Mouse (Mus musculus) limb, embryonic 15.5 days (tissue): ENCODE data around the gene Hdgf. TPM values are rescaled to one million over a fixed set of nuclear protein-coding genes. Genes with fewer than 3 reads are reported as not detected.

ENCODE experiments used
- ATAC-seq: fragments of 200-750 bp; cut with Nextera tagmentation; 2 replicates; pipeline ENCODE4 v1.8.0; 2017; ENCODE audit warnings: low read depth, moderate TSS enrichment; ENCODE audit not compliant: insufficient number of reproducible peaks, low FRiP score, low TSS enrichment
- H3K27ac ChIP-seq: fragments of 300-500 bp; sonication (generic); 2 replicates; pipeline ENCODE4 v1.5.1; 2015; ENCODE audit warnings: moderate library complexity, mild to moderate bottlenecking, inconsistent platforms
- H3K27me3 ChIP-seq: fragments of 300-500 bp; sonication (generic); 2 replicates; pipeline ENCODE4 v1.6.1; 2015; ENCODE audit warnings: inconsistent platforms
- H3K36me3 ChIP-seq: fragments of 300-500 bp; sonication (generic); 2 replicates; pipeline ENCODE4 v1.6.1; 2015; ENCODE audit warnings: inconsistent platforms
- H3K4me1 ChIP-seq: fragments of 300-500 bp; sonication (generic); 2 replicates; pipeline ENCODE4 v1.6.1; 2015; ENCODE audit warnings: inconsistent platforms
- H3K4me2 ChIP-seq: fragments of 300-500 bp; sonication (generic); 2 replicates; pipeline ENCODE4 v1.6.1; 2015; ENCODE audit warnings: mild to moderate bottlenecking, inconsistent platforms
- H3K4me3 ChIP-seq: fragments of 300-500 bp; sonication (generic); 2 replicates; pipeline ENCODE4 v1.5.1; 2015; ENCODE audit warnings: mild to moderate bottlenecking, inconsistent platforms
- H3K9ac ChIP-seq: fragments of 300-500 bp; sonication (generic); 2 replicates; pipeline ENCODE4 v1.6.1; 2015; ENCODE audit warnings: inconsistent platforms
- H3K9me3 ChIP-seq: fragments of 300-500 bp; sonication (generic); 2 replicates; pipeline ENCODE4 v1.6.1; 2016; ENCODE audit warnings: inconsistent platforms
- WGBS: fragments of 180-500 bp; shearing (Covaris S2); methylation state at CpG from one replicate; pipeline ENCODE4 v1.1.7; 2015; 5-methylcytosine and 5-hydroxymethylcytosine counted together
- polyA plus RNA-seq: library from polyadenylated mRNA; unstranded; fragments of >200 nt; fragmentation: Nextera tagmentation; extraction: Ambion mirVana; gene quantifications from 2 replicates; pipeline ENCODE4 v1.2.1, GENCODE M21; 2015

The Hdgf gene
- polyA plus RNA-seq, 1 experiment from 2014 or later: 241 TPM

- peaks cover 37% of the 10 kb centered on the region for H3K4me1 ChIP-seq
- H3K27me3 ChIP-seq: no peaks in the 10 kb centered on the region
- ATAC-seq: no peak
- no peaks in the 10 kb centered on the region for H3K9me3 ChIP-seq
- no peak overlapping the region for H3K9ac ChIP-seq
- no peak overlapping the region for H3K27ac ChIP-seq
- H3K4me2 ChIP-seq: no peak overlapping the region
- peaks cover 61% of the 10 kb centered on the region for H3K36me3 ChIP-seq
- no peak overlapping the region for H3K4me3 ChIP-seq
- 65% methylated on average over 4 of the region's 4 CpGs for WGBS
These were observed 28.4 kb downstream of the Hdgf start for GRCm38 (mm10) chr3:87934501-87934900.

- WGBS: 74% methylated on average over 4 of the region's 4 CpGs
- Histone ChIP-seq H3K4me1 (peaks cover 37% of the 10 kb centered on the region), H3K27me3 (no peaks in the 10 kb centered on the region), H3K9me3 (no peaks in the 10 kb centered on the region), H3K4me3 (no peak overlapping the region), H3K27ac (no peak overlapping the region), H3K9ac (no peak overlapping the region), H3K36me3 (peaks cover 68% of the 10 kb centered on the region), H3K4me2 (no peak overlapping the region)
- ATAC-seq: no peak
These were observed 29.1 kb downstream of the Hdgf start for GRCm38 (mm10) chr3:87935201-87935600.

GRCm38 (mm10) chr3:87935776-87936175 is 29.7 kb downstream of the Hdgf start:
- Histone ChIP-seq H3K36me3 (peaks cover 73% of the 10 kb centered on the region), H3K4me1 (peaks cover 37% of the 10 kb centered on the region), H3K9me3 (no peaks in the 10 kb centered on the region), H3K9ac (no peak overlapping the region), H3K27ac (no peak overlapping the region), H3K4me2 (no peak overlapping the region), H3K27me3 (no peaks in the 10 kb centered on the region), H3K4me3 (no peak overlapping the region)
- WGBS: 92% methylated on average over 2 of the region's 2 CpGs
- ATAC-seq: no peak

- Histone ChIP-seq H3K4me2 (no peak overlapping the region), H3K27me3 (no peaks in the 10 kb centered on the region), H3K4me1 (peaks cover 28% of the 10 kb centered on the region), H3K9me3 (no peaks in the 10 kb centered on the region), H3K9ac (no peak overlapping the region), H3K36me3 (peaks cover 62% of the 10 kb centered on the region), H3K4me3 (no peak overlapping the region), H3K27ac (no peak overlapping the region)
- WGBS: 54% methylated on average over 5 of the region's 5 CpGs
- ATAC-seq: no peak
These were observed 34.5 kb downstream of the Hdgf start for GRCm38 (mm10) chr3:87940611-87941010.

- H3K9me3 ChIP-seq: no peaks in the 10 kb centered on the region
- peak overlapping the region; percentile 38; the same call in 1 of the 2 replicates for H3K27ac ChIP-seq
- 91% methylated on average over 2 of the region's 2 CpGs for WGBS
- H3K36me3 ChIP-seq: peaks cover 50% of the 10 kb centered on the region
- H3K4me1 ChIP-seq: peaks cover 40% of the 10 kb centered on the region
- no peak overlapping the region for H3K9ac ChIP-seq
- no peaks in the 10 kb centered on the region for H3K27me3 ChIP-seq
- ATAC-seq: no peak
- no peak overlapping the region for H3K4me3 ChIP-seq
- no peak overlapping the region for H3K4me2 ChIP-seq
These were observed 36.4 kb downstream of the Hdgf start for GRCm38 (mm10) chr3:87942471-87942870.

GRCm38 (mm10) chr3:87943586-87943985 is 37.5 kb downstream of the Hdgf start:
- Histone ChIP-seq H3K27me3 (no peaks in the 10 kb centered on the region), H3K9ac (no peak overlapping the region), H3K9me3 (no peaks in the 10 kb centered on the region), H3K4me2 (no peak overlapping the region), H3K4me3 (no peak overlapping the region), H3K36me3 (peaks cover 38% of the 10 kb centered on the region), H3K27ac (no peak overlapping the region), H3K4me1 (peaks cover 51% of the 10 kb centered on the region)
- 47% methylated on average over 7 of the region's 7 CpGs for WGBS
- ATAC-seq: no peak

- WGBS: 6% methylated on average over 4 of the region's 4 CpGs
- H3K4me2 ChIP-seq: 0 out of 2 replicates have a peak overlapping the region, but pooled peaks have one; percentile 21
- peak; percentile 71 for ATAC-seq
- H3K4me1 ChIP-seq: peaks cover 63% of the 10 kb centered on the region
- no peaks in the 10 kb centered on the region for H3K9me3 ChIP-seq
- H3K36me3 ChIP-seq: peaks cover 24% of the 10 kb centered on the region
- H3K9ac ChIP-seq: no peak overlapping the region
- no peaks in the 10 kb centered on the region for H3K27me3 ChIP-seq
- H3K4me3 ChIP-seq: no peak overlapping the region
- peak overlapping the region; percentile 90 for H3K27ac ChIP-seq
These were observed 38.9 kb downstream of the Hdgf start for GRCm38 (mm10) chr3:87944838-87945600.

- ATAC-seq: no peak
- Histone ChIP-seq H3K4me2 (peak overlapping the region; percentile 21; the same call in 1 of the 2 replicates), H3K9ac (no peak overlapping the region), H3K4me1 (peaks cover 70% of the 10 kb centered on the region), H3K9me3 (no peaks in the 10 kb centered on the region), H3K27me3 (no peaks in the 10 kb centered on the region), H3K36me3 (peaks cover 16% of the 10 kb centered on the region), H3K4me3 (no peak overlapping the region), H3K27ac (peak overlapping the region; percentile 90)
- 22% methylated on average over 12 of the region's 12 CpGs for WGBS
These were observed 39.8 kb downstream of the Hdgf start for GRCm38 (mm10) chr3:87945781-87946540.

- ATAC-seq: no peak
- Histone ChIP-seq H3K9me3 (no peaks in the 10 kb centered on the region), H3K4me3 (no peak overlapping the region), H3K27ac (peak overlapping the region; percentile 90), H3K36me3 (peaks cover 11% of the 10 kb centered on the region), H3K4me1 (peaks cover 74% of the 10 kb centered on the region), H3K27me3 (no peaks in the 10 kb centered on the region), H3K4me2 (peak overlapping the region; percentile 21; the same call in 1 of the 2 replicates), H3K9ac (no peak overlapping the region)
- 23% methylated on average over 1 of the region's 1 CpGs for WGBS
These were observed 40.4 kb downstream of the Hdgf start for GRCm38 (mm10) chr3:87946541-87946860.

- Histone ChIP-seq H3K4me1 (peaks cover 80% of the 10 kb centered on the region), H3K9ac (no peak overlapping the region), H3K4me2 (peak overlapping the region; percentile 68), H3K27me3 (no peaks in the 10 kb centered on the region), H3K27ac (peak overlapping the region; percentile 90), H3K4me3 (peak overlapping the region; percentile 51), H3K36me3 (peaks cover 3% of the 10 kb centered on the region), H3K9me3 (no peaks in the 10 kb centered on the region)
- ATAC-seq: no peak
- 4% methylated on average over 26 of the region's 26 CpGs for WGBS
These were observed 41.1 kb downstream of the Hdgf start for GRCm38 (mm10) chr3:87947056-87947810.

GRCm38 (mm10) chr3:87947811-87948199 is 41.7 kb downstream of the Hdgf start:
- ATAC-seq: no peak
- under 1% methylated on average over 17 of the region's 17 CpGs for WGBS
- H3K4me3 ChIP-seq: peak overlapping the region; percentile 51
- peak overlapping the region; percentile 68 for H3K4me2 ChIP-seq
- H3K9me3 ChIP-seq: no peaks in the 10 kb centered on the region
- H3K36me3 ChIP-seq: no peaks in the 10 kb centered on the region; the same call in 1 of the 2 replicates
- no peak overlapping the region for H3K9ac ChIP-seq
- peak overlapping the region; percentile 90 for H3K27ac ChIP-seq
- H3K27me3 ChIP-seq: no peaks in the 10 kb centered on the region
- peaks cover 80% of the 10 kb centered on the region for H3K4me1 ChIP-seq
